Mouse (Mus musculus) liver, embryonic 15.5 days (tissue): ENCODE results near the gene 4931409K22Rik. TPM values are rescaled to one million over a fixed set of nuclear protein-coding genes. Genes with fewer than 3 reads are reported as not detected.

Experiments used
- ATAC-seq: fragments of 200-750 bp; cut with Nextera tagmentation; 2 replicates; pipeline ENCODE4 v1.8.0; 2017; ENCODE audit warnings: moderate number of reproducible peaks, mild to moderate bottlenecking, moderate library complexity; ENCODE audit not compliant: insufficient read depth
- H3K27ac ChIP-seq: fragments of 300-500 bp; sonication (generic); replicated peaks from 2 replicates; pipeline ENCODE4 v1.5.1; 2015; ENCODE audit warnings: mild to moderate bottlenecking, inconsistent platforms
- H3K27me3 ChIP-seq: fragments of 300-500 bp; sonication (generic); 2 replicates; pipeline ENCODE4 v1.6.1; 2015; ENCODE audit warnings: mild to moderate bottlenecking, inconsistent platforms
- H3K36me3 ChIP-seq: fragments of 300-500 bp; sonication (generic); replicated peaks from 2 replicates; pipeline ENCODE4 v1.6.1; 2015; ENCODE audit warnings: moderate library complexity, mild to moderate bottlenecking, inconsistent platforms
- H3K4me1 ChIP-seq: fragments of 300-500 bp; sonication (generic); replicated peaks from 2 replicates; pipeline ENCODE4 v1.6.1; 2015; ENCODE audit warnings: inconsistent platforms
- H3K4me2 ChIP-seq: fragments of 300-500 bp; sonication (generic); 2 replicates; pipeline ENCODE4 v1.6.1; 2015; ENCODE audit warnings: moderate library complexity, mild to moderate bottlenecking, inconsistent platforms
- H3K4me3 ChIP-seq: fragments of 300-500 bp; sonication (generic); replicated peaks from 2 replicates; pipeline ENCODE4 v1.5.1; 2015; ENCODE audit warnings: mild to moderate bottlenecking, inconsistent platforms
- H3K9ac ChIP-seq: fragments of 300-500 bp; sonication (generic); 2 replicates; pipeline ENCODE4 v1.6.1; 2015; ENCODE audit warnings: moderate library complexity, mild to moderate bottlenecking, inconsistent platforms
- H3K9me3 ChIP-seq: fragments of 300-500 bp; sonication (generic); replicated peaks from 2 replicates; pipeline ENCODE4 v1.6.1; 2016; ENCODE audit warnings: inconsistent platforms
- WGBS: fragments of 180-500 bp; shearing (Covaris S2); methylation state at CpG from one replicate; pipeline ENCODE4 v1.1.7; 2015; ENCODE audit warnings: mixed read lengths; ENCODE audit not compliant: insufficient replicate concordance; 5-methylcytosine and 5-hydroxymethylcytosine counted together
- polyA plus RNA-seq: library from polyadenylated mRNA; unstranded; fragments of >200 nt; fragmentation: Nextera tagmentation; extraction: Ambion mirVana; gene quantifications from 2 replicates; pipeline ENCODE4 v1.2.1, GENCODE M21; 2015

The 4931409K22Rik gene
- polyA plus RNA-seq, 1 experiment from 2014 or later, result not detected

DNA sequence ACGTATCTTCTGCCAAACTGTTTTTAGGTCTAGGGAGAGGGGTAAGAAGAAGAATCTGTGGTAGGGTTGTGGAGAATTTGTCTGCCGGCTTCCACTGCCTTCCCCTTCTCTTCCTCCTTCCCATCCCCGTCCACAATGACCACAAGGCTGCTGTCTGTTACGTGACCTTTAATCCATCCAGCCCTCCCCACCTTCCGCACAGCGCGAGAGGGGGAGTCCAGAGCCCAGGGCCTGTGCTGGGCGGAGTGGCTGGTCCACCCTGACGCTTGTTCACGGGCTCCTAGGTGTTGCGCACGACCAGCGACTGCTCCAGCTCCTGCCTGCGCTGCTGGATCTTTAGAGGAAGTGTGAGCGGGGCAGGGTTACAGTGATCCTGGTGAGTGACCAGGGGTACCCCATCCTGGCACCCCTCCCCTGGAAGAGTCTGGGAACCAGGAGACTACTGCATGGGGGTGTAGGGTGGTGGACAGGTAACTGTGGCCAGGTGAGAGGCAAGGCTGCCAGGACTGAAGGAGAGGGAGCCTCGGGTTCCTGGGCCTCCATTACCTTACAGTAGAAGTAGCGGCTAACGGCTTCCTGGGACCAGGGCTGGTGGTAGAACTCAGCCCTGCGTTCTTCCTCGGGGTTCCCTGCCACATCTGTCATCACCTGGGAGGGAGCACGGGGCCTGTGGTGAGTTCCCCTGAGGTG lies 36.0 kb upstream of the 4931409K22Rik start:
- 31% methylated on average over 21 of the region's 21 CpGs for WGBS
- Histone ChIP-seq H3K4me1 (peaks cover 46% of the 10 kb centered on the region), H3K27ac (no peak overlapping the region), H3K4me3 (no peak overlapping the region), H3K36me3 (peaks cover 19% of the 10 kb centered on the region), H3K9me3 (no peaks in the 10 kb centered on the region), H3K4me2 (peak overlapping the region; percentile 57), H3K9ac (no peak overlapping the region), H3K27me3 (peaks cover 51% of the 10 kb centered on the region)
- 0 out of 2 replicates have a peak, but pooled peaks have one; percentile 13 for ATAC-seq

GRCm38 (mm10) chr5:24591796-24592470 lies 35.3 kb upstream of the 4931409K22Rik start:
- 15% methylated on average over 24 of the region's 24 CpGs for WGBS
- no peak for ATAC-seq
- peaks cover 19% of the 10 kb centered on the region for H3K36me3 ChIP-seq
- peak overlapping the region; percentile 57 for H3K4me2 ChIP-seq
- peaks cover 47% of the 10 kb centered on the region for H3K27me3 ChIP-seq
- 0 out of 2 replicates have a peak overlapping the region, but pooled peaks have one; percentile 6 for H3K9ac ChIP-seq
- H3K27ac ChIP-seq, result no peak overlapping the region
- H3K4me1 ChIP-seq, result peaks cover 49% of the 10 kb centered on the region
- H3K4me3 ChIP-seq, result peak overlapping the region; percentile 30
- H3K9me3 ChIP-seq, result no peaks in the 10 kb centered on the region

- Histone ChIP-seq H3K9me3 (no peaks in the 10 kb centered on the region), H3K36me3 (peaks cover 19% of the 10 kb centered on the region), H3K4me2 (peak overlapping the region; percentile 57), H3K27me3 (peaks cover 42% of the 10 kb centered on the region), H3K4me1 (peaks cover 47% of the 10 kb centered on the region), H3K9ac (0 out of 2 replicates have a peak overlapping the region, but pooled peaks have one; percentile 6), H3K27ac (no peak overlapping the region), H3K4me3 (peak overlapping the region; percentile 30)
- no peak for ATAC-seq
- 10% methylated on average over 23 of the region's 23 CpGs for WGBS
Measured at GRCm38 (mm10) chr5:24591268-24591721, 34.7 kb upstream of the 4931409K22Rik start.

DNA sequence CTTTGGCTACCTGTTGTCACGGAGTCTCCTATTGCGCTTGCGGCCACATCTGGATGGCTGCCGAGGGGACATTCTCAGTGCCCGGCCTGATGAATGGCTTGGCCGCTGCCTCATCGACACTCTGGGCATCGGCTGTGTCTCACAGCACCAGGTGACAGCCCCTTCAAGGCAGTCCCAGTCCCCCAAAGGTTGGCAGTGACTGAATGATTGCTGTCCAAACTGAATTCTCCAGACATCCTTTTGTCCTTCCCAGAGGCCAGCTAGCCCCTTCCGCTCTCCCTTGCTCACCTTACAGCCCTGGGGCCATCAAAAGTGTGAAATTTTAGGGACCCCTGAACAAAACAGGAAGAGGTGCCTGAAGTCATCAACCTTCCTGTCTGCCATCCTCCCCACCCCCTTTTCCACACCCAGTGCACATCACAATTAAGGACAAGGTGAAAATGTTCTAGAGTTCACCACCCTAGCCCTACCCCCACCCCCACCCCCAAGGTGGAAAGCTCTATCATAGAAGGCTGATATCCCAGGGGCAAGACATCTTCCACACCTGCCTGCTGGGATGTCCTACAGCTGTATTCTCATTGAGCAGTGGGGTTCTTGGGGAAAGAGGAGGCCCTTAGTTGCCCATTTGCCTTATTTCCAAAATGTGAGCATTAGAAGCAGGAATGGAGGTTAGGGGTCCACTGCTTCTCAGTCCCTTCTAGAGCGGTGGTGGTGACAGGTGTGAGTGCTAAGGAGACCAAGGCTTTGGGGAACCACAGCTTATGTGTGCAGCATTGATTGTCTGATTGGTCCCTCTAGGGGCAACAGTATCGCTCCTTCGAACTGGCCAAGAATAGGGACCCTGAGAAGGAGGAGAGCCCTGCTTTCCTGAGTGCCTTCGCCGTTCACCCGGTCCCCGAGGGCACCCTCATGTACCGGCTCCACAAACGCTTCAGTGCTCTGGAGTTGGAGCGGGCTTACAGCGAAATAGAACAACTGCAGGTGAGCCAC lies 33.2 kb upstream of the 4931409K22Rik start:
- H3K4me1 ChIP-seq, result peaks cover 56% of the 10 kb centered on the region

GRCm38 (mm10) chr5:24587200-24587577 lies 30.6 kb upstream of the 4931409K22Rik start:
- H3K4me3 ChIP-seq, result peak overlapping the region; percentile 81
- peaks cover 21% of the 10 kb centered on the region for H3K27me3 ChIP-seq
- H3K9me3 ChIP-seq, result no peaks in the 10 kb centered on the region
- peaks cover 19% of the 10 kb centered on the region for H3K36me3 ChIP-seq
- WGBS, result 9% methylated on average over 4 of the region's 4 CpGs
- H3K27ac ChIP-seq, result peak overlapping the region; percentile 69
- ATAC-seq, result peak; percentile 58
- peak overlapping the region; percentile 71 for H3K9ac ChIP-seq
- peaks cover 49% of the 10 kb centered on the region for H3K4me1 ChIP-seq
- peak overlapping the region; percentile 77 for H3K4me2 ChIP-seq

More for the DNA sequence above, 33.2 kb upstream of the 4931409K22Rik start:
- ATAC-seq, result no peak
- Histone ChIP-seq H3K36me3 (peaks cover 19% of the 10 kb centered on the region), H3K4me2 (no peak overlapping the region), H3K27ac (no peak overlapping the region), H3K9me3 (no peaks in the 10 kb centered on the region), H3K27me3 (peaks cover 37% of the 10 kb centered on the region), H3K4me3 (no peak overlapping the region), H3K9ac (no peak overlapping the region)
- WGBS, result 86% methylated on average over 20 of the region's 20 CpGs

- 0% methylated on average over 43 of the region's 43 CpGs for whole genome bisulfite sequencing
- Histone ChIP-seq H3K9me3 (no peaks in the 10 kb centered on the region), H3K36me3 (peaks cover 19% of the 10 kb centered on the region), H3K4me2 (peak within 1 kb of the TSS; percentile 77), H3K4me3 (peak within 1 kb of the TSS; percentile 81), H3K27me3 (peaks cover 16% of the 10 kb centered on the region), H3K4me1 (peaks cover 44% of the 10 kb centered on the region), H3K27ac (peak within 1 kb of the TSS; percentile 69), H3K9ac (peak within 1 kb of the TSS; percentile 71)
- peak; percentile 83 for ATAC-seq
Measured at GRCm38 (mm10) chr5:24586547-24587199, 30.1 kb upstream of the 4931409K22Rik start, which contains the start of gene Chpf2. Gene Chpf2, plus strand, starts transcription at chr5:24586741.

GRCm38 (mm10) chr5:24586106-24586505 lies 29.5 kb upstream of the 4931409K22Rik start:
- peak; percentile 8; the same call in 1 of the 2 replicates for ATAC-seq
- Histone ChIP-seq H3K4me1 (peaks cover 38% of the 10 kb centered on the region), H3K27ac (peak overlapping the region; percentile 69; the same call in 1 of the 2 replicates), H3K4me3 (peak overlapping the region; percentile 81), H3K9me3 (no peaks in the 10 kb centered on the region), H3K9ac (peak overlapping the region; percentile 71), H3K36me3 (peaks cover 19% of the 10 kb centered on the region), H3K27me3 (peaks cover 10% of the 10 kb centered on the region), H3K4me2 (peak overlapping the region; percentile 77)
- 11% methylated on average over 8 of the region's 8 CpGs for WGBS

DNA sequence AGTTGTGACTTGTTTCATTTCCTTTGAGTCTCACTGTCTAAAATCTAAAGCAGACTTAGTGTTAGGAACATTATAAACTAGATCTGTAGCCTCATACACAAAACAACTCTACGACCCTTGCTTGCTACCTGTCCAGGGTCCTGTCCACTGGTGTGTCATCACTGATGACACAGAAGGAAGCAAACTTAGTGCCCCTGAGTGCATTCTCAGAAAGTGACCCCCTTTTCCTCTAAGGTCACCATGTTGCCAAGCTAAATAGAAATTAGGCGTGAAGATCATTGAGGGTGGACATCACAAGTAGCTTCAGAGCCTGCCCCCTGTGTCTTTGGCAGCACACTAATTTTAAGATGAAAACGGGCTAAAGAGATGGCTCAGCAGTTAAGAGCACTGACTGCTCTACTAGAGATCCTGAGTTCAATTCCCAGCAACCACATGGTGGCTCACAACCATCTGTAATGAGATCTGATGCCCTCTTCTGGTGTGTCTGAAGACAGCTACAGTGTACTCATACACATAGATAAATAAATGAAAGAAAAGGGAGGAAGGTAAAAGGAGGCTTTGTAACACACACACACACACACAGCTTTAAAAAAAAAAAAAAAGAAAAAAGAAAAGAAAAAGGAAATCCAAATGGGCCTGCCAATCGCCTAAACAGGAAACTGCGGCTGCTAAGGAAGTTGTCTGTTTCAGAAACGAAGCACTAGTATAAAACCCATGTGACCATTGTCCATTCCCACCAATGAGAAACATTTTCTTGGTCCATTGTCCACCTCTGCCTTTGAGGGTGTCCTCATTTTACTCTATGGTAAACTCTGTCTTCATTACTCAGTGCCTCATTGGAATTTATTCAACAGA lies 21.7 kb upstream of the 4931409K22Rik start:
- no peak for ATAC-seq
- no peaks in the 10 kb centered on the region for H3K9me3 ChIP-seq
- peak overlapping the region; percentile 98 for H3K4me2 ChIP-seq
- H3K36me3 ChIP-seq, result peaks cover 19% of the 10 kb centered on the region
- peak overlapping the region; percentile 82 for H3K4me3 ChIP-seq
- WGBS, result 24% methylated on average over 6 of the region's 6 CpGs
- peaks cover 26% of the 10 kb centered on the region for H3K4me1 ChIP-seq
- no peaks in the 10 kb centered on the region for H3K27me3 ChIP-seq
- peak overlapping the region; percentile 76 for H3K27ac ChIP-seq
- H3K9ac ChIP-seq, result peak overlapping the region; percentile 67

DNA sequence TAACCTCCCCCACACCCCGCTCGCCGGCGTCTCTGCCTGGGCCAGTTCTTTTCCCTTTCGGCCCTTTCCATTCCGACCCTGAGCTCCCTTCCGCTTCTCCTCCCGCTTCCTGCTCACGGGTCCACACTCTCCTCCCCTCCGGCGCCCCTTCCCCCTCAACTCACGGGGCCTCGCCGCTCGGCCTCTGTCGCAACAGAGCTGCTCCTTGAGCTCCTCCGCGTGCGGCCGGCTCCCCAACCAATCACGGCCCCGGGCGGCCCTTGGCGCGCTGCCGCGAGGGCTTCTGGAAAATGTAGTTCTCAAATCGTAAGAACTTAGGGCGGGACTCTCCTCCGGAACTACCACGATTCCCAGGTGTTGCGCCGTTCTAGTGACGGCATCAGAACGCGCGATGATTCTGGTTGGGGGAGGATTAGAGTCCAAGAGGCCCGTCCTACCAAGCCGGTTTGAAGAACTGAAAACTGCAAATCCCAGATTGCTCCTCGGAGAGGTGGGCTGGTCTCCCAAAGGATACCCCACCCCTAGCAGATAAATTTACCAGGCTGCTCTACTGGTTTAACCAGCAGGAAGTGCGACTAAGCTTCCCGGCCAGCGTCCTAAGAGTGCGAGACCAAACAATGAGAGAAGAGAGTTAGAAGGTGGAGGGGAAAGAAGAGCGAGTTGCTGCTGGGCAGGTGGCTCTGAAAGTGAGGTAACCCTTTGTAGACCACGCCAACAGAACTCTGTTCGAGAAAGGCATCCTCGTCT lies 20.7 kb upstream of the 4931409K22Rik start, which contains the start of gene Abcf2:
Gene Abcf2, minus strand, starts transcription at position 285 of the 747 bp plus-strand sequence.
- under 1% methylated on average over 48 of the region's 48 CpGs for WGBS
- H3K27me3 ChIP-seq, result no peaks in the 10 kb centered on the region
- ATAC-seq, result peak; percentile 96
- H3K9ac ChIP-seq, result peak within 1 kb of the TSS; percentile 84
- H3K36me3 ChIP-seq, result peaks cover 28% of the 10 kb centered on the region
- H3K27ac ChIP-seq, result peak within 1 kb of the TSS; percentile 76
- H3K4me2 ChIP-seq, result peak within 1 kb of the TSS; percentile 98
- peaks cover 26% of the 10 kb centered on the region for H3K4me1 ChIP-seq
- H3K4me3 ChIP-seq, result peak within 1 kb of the TSS; percentile 82
- no peaks in the 10 kb centered on the region for H3K9me3 ChIP-seq
